Mouse (Mus musculus): ENCODE results near the gene Gm21083. TPM values are rescaled to one million over a fixed set of nuclear protein-coding genes. Genes with fewer than 3 reads are reported as not detected.
A peak's percentile ranks its signal among the peaks of the same experiment; 100 is the strongest.
"Not testable (repeated sequence)": the region's sequence is repeated elsewhere in the genome, so short reads cannot be mapped to it uniquely, and the experiment has no call there.

Gene Gm21083
- total and polyA plus RNA-seq, 2 experiments: not detected

DNA sequence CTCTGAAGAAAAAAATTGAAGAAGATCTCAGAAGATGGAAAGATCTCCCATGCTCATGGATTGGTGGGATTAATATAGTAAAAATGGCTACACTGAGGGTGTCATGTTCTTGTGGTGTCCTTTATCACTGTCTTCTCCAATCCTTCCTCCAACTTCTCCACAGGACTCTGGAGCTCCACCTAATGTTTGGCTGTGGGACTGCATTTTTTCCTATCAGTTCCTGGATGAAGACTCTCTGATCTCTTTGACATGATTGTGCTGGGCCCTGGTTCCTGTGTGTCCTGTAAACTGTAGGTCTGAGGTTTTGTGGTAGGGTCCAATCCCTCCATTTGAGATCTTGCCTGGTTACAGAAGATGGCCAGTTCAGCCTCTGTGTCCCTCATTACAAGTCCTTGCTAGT, 9.2 kb downstream of the Gm21083 start:
- not testable (repeated sequence) for H3K9ac ChIP-seq (ENCODE audit: low read depth, low read length); H3K27ac ChIP-seq (replicated peaks; ENCODE audit: insufficient read depth, low read depth, low read length); H3K4me1 ChIP-seq (ENCODE audit: control insufficient read depth, insufficient read depth, low read length); H3K79me2 ChIP-seq (ENCODE audit: control insufficient read depth, insufficient read depth, low read length); H3K27me3 ChIP-seq (ENCODE audit: control insufficient read depth, insufficient read depth, low read length); H3K36me3 ChIP-seq (ENCODE audit: control insufficient read depth, insufficient read depth, low read length); H3K4me3 ChIP-seq (ENCODE audit: insufficient read depth, low read depth, low read length)
- peak; percentile 35 for DNase-seq (ENCODE audit: extremely low read depth, low read depth, low spot score)
- TF ChIP-seq CTCF (IDR thresholded peaks at IDR 0.05; ENCODE audit: low read depth, low read length): peak; percentile 37

- WGBS: 31% methylated on average over 6 of the region's 6 CpGs
- DNase-seq (ENCODE audit: extremely low read depth, low read depth, low spot score): peak; percentile 9
- H3K9ac ChIP-seq (ENCODE audit: low read depth, low read length); H3K4me1 ChIP-seq (ENCODE audit: control insufficient read depth, insufficient read depth, low read length); H3K27ac ChIP-seq (replicated peaks; ENCODE audit: insufficient read depth, low read depth, low read length); H3K27me3 ChIP-seq (ENCODE audit: control insufficient read depth, insufficient read depth, low read length); H3K79me2 ChIP-seq (ENCODE audit: control insufficient read depth, insufficient read depth, low read length); H3K36me3 ChIP-seq (ENCODE audit: control insufficient read depth, insufficient read depth, low read length); H3K4me3 ChIP-seq (ENCODE audit: insufficient read depth, low read depth, low read length): not testable (repeated sequence)
- TF ChIP-seq CTCF (IDR thresholded peaks at IDR 0.05; ENCODE audit: low read depth, low read length): peak; percentile 25; the same call in 1 of the 2 replicates
Observed at GRCm38 (mm10) chr5:15588291-15588690, 11.2 kb downstream of the Gm21083 start.

- H3K4me3 ChIP-seq (ENCODE audit: insufficient read depth, low read depth, low read length); H3K36me3 ChIP-seq (ENCODE audit: control insufficient read depth, insufficient read depth, low read length); H3K9ac ChIP-seq (ENCODE audit: low read depth, low read length); H3K4me1 ChIP-seq (ENCODE audit: control insufficient read depth, insufficient read depth, low read length); H3K79me2 ChIP-seq (ENCODE audit: control insufficient read depth, insufficient read depth, low read length); H3K27ac ChIP-seq (replicated peaks; ENCODE audit: insufficient read depth, low read depth, low read length); DNase-seq (ENCODE audit: extremely low read depth, low read depth, low spot score); H3K27me3 ChIP-seq (ENCODE audit: control insufficient read depth, insufficient read depth, low read length): not testable (repeated sequence)
- WGBS: 51% methylated on average over 5 of the region's 5 CpGs
Observed at GRCm38 (mm10) chr5:15590635-15591034, 13.5 kb downstream of the Gm21083 start.

DNA sequence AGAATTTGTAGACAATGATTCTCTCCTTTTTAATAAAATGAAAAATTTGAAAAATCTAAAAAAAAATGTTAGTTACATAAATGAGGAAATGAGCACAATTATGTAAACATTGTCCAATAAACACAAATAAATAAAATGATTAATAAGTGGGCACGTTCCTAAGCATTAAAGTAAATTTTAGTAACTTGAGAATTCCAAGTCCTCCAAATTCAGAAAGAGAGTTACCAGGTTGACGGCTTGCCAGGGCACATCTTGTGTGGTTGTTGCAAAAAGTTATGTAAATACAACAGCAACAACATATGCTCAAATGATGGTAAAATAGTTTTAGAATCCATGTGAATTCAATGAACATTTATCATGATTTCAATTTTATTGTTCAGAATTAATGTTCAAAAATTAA, 14.4 kb downstream of the Gm21083 start:
- H3K36me3 ChIP-seq (ENCODE audit: control insufficient read depth, insufficient read depth, low read length); H3K4me3 ChIP-seq (ENCODE audit: insufficient read depth, low read depth, low read length); H3K9ac ChIP-seq (ENCODE audit: low read depth, low read length); H3K27ac ChIP-seq (replicated peaks; ENCODE audit: insufficient read depth, low read depth, low read length); H3K27me3 ChIP-seq (ENCODE audit: control insufficient read depth, insufficient read depth, low read length); DNase-seq (ENCODE audit: extremely low read depth, low read depth, low spot score); H3K4me1 ChIP-seq (ENCODE audit: control insufficient read depth, insufficient read depth, low read length); H3K79me2 ChIP-seq (ENCODE audit: control insufficient read depth, insufficient read depth, low read length): not testable (repeated sequence)
- 60% methylated on average over 2 of the region's 2 CpGs for WGBS

DNA sequence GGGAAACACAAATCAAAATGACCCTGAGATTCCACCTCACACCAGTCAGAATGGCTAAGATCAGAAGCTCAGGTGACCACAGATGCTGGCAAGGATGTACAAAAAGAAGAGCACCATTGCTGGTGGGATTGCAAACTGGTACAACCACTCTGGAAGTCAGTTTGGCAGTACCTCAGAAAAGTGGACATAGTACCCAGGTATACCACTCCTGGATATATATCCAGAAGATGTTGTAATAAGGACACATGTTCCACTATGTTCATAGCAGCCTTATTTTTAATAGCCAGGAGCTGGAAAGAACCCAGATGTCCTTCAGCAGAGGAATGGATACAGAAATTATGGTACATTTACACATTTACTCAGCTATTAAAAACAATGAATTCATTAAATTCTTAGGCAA, 21.7 kb downstream of the Gm21083 start:
- H3K36me3 ChIP-seq (ENCODE audit: control insufficient read depth, insufficient read depth, low read length); H3K79me2 ChIP-seq (ENCODE audit: control insufficient read depth, insufficient read depth, low read length); H3K4me1 ChIP-seq (ENCODE audit: control insufficient read depth, insufficient read depth, low read length); H3K4me3 ChIP-seq (ENCODE audit: insufficient read depth, low read depth, low read length); H3K27ac ChIP-seq (replicated peaks; ENCODE audit: insufficient read depth, low read depth, low read length); DNase-seq (ENCODE audit: extremely low read depth, low read depth, low spot score); H3K9ac ChIP-seq (ENCODE audit: low read depth, low read length); H3K27me3 ChIP-seq (ENCODE audit: control insufficient read depth, insufficient read depth, low read length): not testable (repeated sequence)

- H3K4me3 ChIP-seq (ENCODE audit: insufficient read depth, low read depth, low read length); H3K27me3 ChIP-seq (ENCODE audit: control insufficient read depth, insufficient read depth, low read length); H3K4me1 ChIP-seq (ENCODE audit: control insufficient read depth, insufficient read depth, low read length); H3K9ac ChIP-seq (ENCODE audit: low read depth, low read length); DNase-seq (ENCODE audit: extremely low read depth, low read depth, low spot score); H3K79me2 ChIP-seq (ENCODE audit: control insufficient read depth, insufficient read depth, low read length); H3K27ac ChIP-seq (replicated peaks; ENCODE audit: insufficient read depth, low read depth, low read length); H3K36me3 ChIP-seq (ENCODE audit: control insufficient read depth, insufficient read depth, low read length): not testable (repeated sequence)
- WGBS: 39% methylated on average over 4 of the region's 4 CpGs
Observed at GRCm38 (mm10) chr5:15600342-15600741, 23.2 kb downstream of the Gm21083 start.

GRCm38 (mm10) chr5:15601481-15601880, 24.3 kb downstream of the Gm21083 start:
- H3K27me3 ChIP-seq (ENCODE audit: control insufficient read depth, insufficient read depth, low read length); H3K9ac ChIP-seq (ENCODE audit: low read depth, low read length): not testable (repeated sequence)
- WGBS: 59% methylated on average over 5 of the region's 5 CpGs

GRCm38 (mm10) chr5:15601960-15602359, 24.8 kb downstream of the Gm21083 start:
- 63% methylated on average over 3 of the region's 3 CpGs for WGBS
- H3K9ac ChIP-seq (ENCODE audit: low read depth, low read length); DNase-seq (ENCODE audit: extremely low read depth, low read depth, low spot score); H3K27ac ChIP-seq (replicated peaks; ENCODE audit: insufficient read depth, low read depth, low read length); H3K4me1 ChIP-seq (ENCODE audit: control insufficient read depth, insufficient read depth, low read length); H3K27me3 ChIP-seq (ENCODE audit: control insufficient read depth, insufficient read depth, low read length); H3K4me3 ChIP-seq (ENCODE audit: insufficient read depth, low read depth, low read length); H3K36me3 ChIP-seq (ENCODE audit: control insufficient read depth, insufficient read depth, low read length); H3K79me2 ChIP-seq (ENCODE audit: control insufficient read depth, insufficient read depth, low read length): not testable (repeated sequence)

More at GRCm38 (mm10) chr5:15601481-15601880, 24.3 kb downstream of the Gm21083 start:
- H3K4me3 ChIP-seq (ENCODE audit: insufficient read depth, low read depth, low read length); DNase-seq (ENCODE audit: extremely low read depth, low read depth, low spot score); H3K79me2 ChIP-seq (ENCODE audit: control insufficient read depth, insufficient read depth, low read length); H3K4me1 ChIP-seq (ENCODE audit: control insufficient read depth, insufficient read depth, low read length); H3K36me3 ChIP-seq (ENCODE audit: control insufficient read depth, insufficient read depth, low read length); H3K27ac ChIP-seq (replicated peaks; ENCODE audit: insufficient read depth, low read depth, low read length): not testable (repeated sequence)

DNA sequence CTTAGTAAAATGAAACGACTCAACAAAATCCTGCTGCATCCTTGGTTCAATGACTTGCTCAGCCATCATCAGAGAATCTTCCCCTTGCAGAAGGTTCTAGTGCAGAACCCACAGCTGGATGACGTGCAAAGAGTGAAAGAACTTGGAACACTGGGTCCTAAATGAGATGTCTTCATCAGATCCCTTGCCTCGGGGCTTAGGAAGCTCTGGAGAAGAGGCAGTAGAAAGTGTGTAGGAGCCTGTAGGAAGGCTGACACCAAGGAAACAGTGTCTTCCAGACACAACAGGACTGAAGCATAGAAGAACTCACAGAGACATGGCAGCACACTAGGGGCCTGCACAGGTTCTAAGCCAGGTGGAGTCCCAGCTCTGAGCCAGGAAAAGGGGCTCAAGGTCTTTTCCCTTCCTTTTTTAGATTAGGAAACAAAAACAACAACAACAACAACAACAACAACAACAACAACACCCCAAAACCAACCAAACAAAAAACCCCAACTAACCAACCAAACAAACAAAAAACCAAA, 25.4 kb downstream of the Gm21083 start:
- not testable (repeated sequence) for DNase-seq (ENCODE audit: extremely low read depth, low read depth, low spot score); H3K27ac ChIP-seq (replicated peaks; ENCODE audit: insufficient read depth, low read depth, low read length); H3K4me3 ChIP-seq (ENCODE audit: insufficient read depth, low read depth, low read length); H3K79me2 ChIP-seq (ENCODE audit: control insufficient read depth, insufficient read depth, low read length); H3K27me3 ChIP-seq (ENCODE audit: control insufficient read depth, insufficient read depth, low read length); H3K9ac ChIP-seq (ENCODE audit: low read depth, low read length); H3K4me1 ChIP-seq (ENCODE audit: control insufficient read depth, insufficient read depth, low read length); H3K36me3 ChIP-seq (ENCODE audit: control insufficient read depth, insufficient read depth, low read length)
- WGBS: 57% methylated on average over 3 of the region's 3 CpGs

All from liver, adult 2 months (tissue).